Mouse (Mus musculus) 416B (cell line): ENCODE data around the gene Slc5a3.

Source experiments
- DNase-seq: peaks from one replicate; pipeline ENCODE4 v3.0.0; 2011; ENCODE audit warnings: low read depth

The Slc5a3 gene

DNA sequence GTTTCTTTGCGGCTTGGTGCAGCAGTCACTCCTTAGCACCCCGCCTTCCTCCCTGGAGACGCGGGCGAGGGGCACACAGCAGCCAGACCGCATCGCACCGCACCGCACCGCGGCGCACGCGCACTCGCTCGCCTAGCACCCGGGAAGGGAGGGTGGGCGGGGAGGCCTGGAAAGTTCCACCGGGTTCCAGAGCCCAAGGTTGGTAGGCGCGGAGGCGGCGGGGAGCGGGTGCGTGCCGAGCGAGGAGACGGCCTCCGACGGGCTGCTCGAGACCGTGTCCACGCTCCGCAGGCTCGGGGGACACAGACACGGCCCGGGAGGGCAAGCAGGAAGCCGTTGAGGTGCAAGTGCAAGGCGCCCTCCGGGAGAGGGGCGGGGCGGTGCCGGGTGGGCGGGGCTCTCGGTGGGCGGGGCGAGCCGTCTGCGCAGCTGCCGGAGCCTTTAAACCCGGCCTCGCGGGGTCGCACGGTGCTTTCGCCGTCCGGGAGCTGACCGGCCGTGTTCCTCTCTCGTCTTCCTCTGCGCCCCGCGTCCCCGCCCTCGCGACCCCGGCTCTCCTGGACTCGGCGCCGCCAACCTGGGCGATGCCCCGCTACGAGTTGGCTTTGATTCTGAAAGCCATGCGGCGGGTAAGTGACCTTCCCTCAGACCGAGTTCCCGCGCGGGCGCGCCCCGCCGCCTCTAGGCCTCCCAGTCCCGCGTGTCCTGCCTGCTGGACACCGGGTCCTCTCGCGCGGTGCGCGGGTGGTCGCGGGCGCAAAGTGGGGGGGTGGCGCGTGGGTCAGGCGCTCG lies at the start of gene Slc5a3, which contains the start of the genes Mrps6 and Gm49711:
TSS of gene Slc5a3 (plus strand) at position 471 of the 792 bp plus-strand sequence.
TSS of gene Mrps6 (plus strand) at position 419 of the 792 bp plus-strand sequence.
TSS of gene Gm49711 (plus strand) at position 465 of the 792 bp plus-strand sequence.
- peak; percentile 90 for DNase-seq

DNA sequence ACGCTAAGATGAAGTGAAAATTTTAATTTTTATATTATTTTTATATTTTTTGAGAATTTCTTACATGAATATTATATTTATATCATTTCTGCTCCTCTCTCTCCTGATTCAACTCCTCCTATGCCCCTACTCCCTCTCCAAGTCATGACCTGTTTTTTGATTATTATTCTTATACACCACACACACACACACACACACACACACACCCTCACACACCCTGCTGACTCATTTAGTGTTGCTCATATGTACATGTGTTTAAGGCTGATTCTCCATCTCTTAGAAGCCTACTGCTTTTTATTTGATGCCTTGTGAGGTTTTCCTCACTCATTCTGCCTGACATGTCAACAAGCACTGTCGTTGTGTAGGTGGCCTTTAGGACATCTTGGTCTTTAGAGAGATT lies 48.5 kb upstream of the Slc5a3 start:
- no peak for DNase-seq

DNA sequence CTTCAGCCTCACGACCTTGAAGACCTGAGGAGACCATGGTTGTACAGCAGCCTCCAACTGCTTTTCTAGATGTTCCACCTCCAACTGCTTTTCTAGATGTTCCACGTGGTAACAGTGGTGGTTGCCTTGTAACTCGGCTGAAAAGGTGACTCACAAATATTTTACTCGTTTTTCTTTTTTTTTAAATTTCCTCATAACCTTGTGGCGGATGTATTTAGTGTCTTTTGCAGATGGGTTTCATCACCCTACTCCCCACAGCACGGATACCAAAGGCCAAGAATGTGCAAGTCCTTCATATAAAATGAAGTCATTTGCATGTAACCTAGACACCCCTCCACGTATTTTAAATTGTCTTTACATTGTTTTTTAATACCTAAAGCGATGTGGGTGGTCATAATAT lies 41.3 kb upstream of the Slc5a3 start:
- peak; percentile 88 for DNase-seq

DNA sequence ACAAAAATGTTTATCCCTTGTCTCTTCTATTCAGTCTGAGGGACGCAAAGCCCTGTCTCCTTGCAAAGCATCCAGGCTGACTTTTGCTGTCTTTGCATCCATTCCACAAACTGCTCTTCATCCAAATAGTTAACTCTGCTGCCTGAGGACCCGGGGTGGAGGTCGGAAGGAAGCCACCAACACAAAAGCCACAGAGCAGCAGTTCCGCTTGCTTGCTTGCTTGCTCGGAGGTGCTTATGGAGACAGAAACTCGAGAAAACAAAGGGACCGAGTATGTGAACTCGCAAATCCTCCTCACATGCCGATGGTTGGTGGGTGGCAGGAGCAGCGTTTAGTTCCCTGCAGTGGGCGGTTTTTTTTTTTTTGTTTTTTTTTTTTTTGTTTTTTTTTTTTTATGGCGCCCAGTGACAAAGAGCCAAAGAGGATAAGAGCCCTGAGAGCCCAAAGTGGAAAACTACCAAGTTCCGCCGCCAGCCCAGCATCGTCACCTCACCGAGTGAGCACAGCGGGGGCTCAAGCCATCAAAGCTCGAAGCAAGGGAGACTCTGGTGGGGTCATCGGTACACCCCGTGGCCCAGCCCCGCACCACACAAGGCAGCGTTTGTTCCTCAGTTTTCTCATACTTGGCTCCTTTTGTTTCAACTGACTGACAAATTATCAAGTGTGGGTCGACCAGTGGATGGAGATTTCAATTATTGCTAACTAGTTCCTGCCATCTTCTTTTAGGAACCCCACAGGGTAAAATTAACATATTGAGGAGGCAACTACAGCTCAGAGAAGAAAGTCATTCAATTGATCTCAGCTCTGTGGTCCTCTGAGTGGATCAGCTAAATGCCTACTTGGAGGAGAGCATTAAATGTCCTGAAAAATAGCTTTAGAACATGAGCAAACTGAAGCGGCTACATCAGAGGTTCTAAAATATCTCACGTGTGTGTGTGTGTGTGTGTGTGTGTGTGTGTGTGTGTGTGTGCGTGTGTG lies 38.7 kb upstream of the Slc5a3 start:
- DNase-seq: peak; percentile 81

DNA sequence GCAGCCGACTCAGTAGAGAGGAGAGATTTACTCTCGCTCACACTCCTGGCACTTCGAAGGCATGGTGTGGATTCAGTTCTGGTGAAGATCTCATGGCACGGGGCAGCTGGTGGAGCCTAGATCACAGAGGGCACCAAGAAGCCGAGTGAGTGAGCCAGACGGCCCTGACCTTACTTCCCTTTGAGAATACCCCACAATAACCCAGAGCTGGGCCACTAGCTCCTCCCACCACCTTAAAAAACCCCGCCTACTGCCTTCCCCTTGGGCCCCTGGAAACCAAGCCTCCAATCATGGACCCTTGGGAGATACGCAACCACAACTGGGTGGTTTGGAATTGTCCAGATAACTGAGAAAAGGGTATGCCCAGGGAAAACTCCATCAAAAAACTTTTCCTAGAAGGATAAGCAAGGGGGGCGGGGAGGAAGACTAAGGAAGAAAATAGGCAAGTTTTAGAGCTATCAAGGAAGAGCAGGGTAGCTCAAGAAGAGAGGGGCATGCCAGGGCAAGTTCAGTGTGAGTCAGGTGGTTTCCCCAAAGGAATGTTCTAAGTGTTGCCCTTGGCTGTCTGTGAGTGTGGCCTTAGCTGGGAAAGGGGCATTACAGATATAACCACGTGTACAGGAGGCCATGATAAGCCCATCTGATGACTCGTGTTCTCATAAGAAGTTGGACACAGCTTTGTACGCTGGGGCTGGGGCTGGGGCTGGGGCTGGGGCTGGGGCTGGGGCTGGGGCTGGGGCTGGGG lies 36.3 kb upstream of the Slc5a3 start:
- peak; percentile 55 for DNase-seq

DNA sequence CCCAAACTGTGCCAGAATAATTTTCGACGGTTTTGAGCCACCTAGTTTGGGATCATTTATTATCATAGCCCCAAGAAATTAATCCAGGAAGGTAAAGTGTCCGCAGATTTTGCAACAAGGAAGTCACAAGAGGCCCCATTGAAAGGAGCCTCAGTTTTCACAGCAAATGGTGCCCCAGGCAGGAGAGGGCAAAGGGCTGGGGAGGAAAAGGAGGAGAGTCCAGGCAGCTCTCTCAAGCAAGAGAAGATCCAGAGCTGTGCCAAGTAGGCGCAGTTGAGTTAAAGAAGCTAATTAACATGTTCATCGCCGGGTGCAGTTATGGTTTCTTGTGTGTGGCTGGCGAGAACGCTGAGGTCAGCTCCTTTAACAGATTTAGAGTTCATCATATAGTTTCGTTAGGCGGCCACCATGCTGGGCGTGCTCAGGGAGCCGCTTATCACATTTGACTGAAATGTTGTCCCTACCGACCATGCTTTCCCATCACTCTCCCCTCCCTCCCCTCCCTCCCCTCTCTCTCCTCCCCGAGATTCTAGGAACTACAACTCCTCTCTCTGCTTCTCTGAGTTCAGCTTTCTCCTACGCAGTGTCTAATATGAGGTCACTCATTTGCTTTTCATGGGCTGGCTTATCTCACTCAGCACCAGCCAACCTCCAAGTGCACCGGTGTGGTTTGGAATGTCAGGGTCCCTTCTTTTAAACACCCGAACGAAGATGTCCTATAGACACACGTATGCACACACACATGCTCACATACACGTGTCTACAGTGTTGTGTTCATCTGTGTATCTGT lies 35.4 kb upstream of the Slc5a3 start:
- no peak for DNase-seq

DNA sequence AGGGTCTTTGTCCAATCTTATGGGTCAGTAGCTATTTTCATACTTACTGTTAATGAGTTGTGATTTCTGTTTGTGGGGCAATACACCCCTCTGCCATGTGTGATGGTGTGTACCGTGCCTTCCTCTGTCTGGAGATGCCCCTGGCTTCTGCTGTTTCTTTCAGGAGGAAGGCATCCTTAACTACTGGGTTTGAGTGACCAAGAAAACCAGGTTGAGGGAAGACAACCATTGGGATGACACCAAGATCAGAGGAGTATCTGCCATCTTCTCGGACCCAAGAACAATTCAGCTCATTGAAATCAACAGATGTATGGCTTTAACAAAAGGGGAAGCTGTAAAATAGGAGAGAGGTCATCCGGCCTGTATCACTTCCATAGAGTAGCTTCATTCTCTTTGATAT lies 24.8 kb upstream of the Slc5a3 start:
- DNase-seq: no peak

DNA sequence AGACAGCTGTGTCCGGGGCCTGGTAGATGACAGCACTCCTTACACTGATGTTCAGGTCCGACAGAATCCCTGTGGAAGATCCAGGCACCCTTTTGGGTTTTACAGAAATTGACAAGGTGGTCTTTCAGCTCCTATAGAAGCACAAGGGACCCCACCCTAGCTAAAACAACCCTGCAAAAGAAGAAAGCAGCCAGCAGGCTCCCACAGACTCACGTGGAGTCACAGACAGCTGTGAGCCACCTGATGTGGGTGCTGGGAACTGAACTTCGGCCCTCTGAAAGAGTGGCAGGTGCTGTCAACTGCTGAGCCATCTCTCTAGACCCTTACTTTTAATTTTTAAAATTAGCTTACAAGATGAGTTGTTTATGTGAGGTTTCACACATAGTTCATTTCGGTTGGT lies 23.4 kb upstream of the Slc5a3 start:
- no peak for DNase-seq

DNA sequence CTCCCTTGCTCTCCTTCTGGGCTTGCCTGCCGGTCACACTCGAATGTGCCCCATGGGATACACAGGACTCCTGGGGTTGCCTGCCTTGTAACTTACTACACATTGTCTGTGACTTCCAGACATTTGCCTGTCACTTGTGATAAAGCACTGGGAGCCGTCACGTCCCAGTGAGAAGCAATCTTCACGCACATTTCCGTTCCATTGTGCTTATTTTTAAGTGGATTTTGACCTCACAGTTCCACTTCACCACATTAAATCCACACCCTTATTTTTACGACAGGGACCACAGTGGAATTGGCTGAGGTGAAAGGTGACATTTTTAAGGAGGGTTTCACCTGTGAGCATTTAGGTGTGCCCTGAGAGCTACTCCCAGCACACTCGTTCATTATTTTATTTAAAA lies 21.4 kb upstream of the Slc5a3 start:
- DNase-seq: no peak

DNA sequence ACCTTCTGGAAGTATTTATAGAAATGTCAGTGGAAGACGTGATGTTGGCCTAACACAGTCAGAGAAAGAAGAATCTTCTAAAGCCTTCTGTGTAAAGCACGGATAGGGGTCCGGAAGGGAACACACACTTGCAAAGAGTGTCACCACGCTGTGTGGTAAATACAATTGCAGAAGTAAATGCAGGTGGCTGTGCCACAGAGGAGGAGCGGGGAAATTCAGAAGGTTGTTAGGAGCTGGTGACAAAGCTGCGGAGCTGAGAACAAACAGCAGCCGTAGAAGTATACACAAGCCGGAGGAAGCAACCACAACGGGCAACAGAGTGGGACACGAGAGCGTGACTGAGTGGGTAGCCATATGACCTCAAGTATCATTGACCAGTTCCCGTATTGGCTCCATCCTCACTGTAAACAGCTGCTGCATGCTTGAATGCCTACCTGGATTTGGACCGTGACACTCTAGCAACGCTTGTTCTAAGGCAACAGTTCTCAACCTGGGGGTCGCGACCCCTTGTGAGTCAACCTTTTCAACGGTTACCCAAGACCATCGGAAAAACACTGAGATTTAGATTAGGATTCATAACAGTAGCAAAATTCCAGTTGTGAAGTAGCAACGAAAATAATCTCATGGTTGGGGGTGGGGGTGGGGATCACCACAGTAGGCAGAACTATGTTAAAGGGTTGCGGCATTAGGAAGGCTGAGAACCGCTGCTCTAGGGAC lies 20.1 kb upstream of the Slc5a3 start:
- no peak for DNase-seq

DNA sequence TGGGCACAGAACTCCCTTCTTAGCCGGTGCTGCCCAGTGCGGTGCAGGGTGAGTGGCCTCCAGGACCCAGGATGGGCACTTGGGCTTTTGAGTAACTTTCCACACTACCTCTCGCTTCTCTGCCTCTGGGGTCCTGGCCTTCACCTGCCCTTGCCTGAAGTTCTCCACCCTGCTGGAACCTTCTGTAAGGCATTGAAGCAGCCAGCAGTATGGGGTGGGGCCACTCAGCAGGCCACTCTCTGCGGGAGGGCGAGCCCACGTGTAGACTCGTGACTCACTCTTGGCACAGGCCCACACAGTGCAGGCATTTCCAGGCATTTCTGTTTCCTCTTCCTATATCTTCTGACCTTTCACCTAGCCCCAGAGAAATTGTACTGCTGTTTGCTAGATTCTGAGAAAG lies 18.7 kb upstream of the Slc5a3 start:
- peak; percentile 57 for DNase-seq

DNA sequence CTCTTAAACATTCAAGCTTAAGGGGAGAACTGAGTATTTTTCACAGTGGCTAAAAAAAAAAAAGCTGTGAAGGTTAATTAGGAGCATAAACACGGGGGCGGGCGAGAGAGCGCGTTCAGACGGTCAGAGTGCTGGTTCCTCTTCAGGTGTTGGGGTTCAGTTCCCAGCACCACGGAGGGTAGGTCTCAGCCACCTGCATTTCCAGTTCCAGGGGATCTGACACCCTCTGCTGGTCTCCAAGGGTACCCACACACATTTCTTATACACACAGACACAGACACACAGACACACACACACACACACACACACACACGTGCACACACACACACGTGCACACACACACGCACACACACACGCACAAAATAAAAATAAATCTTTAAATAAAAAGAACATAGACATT lies 18.2 kb upstream of the Slc5a3 start:
- DNase-seq: no peak

DNA sequence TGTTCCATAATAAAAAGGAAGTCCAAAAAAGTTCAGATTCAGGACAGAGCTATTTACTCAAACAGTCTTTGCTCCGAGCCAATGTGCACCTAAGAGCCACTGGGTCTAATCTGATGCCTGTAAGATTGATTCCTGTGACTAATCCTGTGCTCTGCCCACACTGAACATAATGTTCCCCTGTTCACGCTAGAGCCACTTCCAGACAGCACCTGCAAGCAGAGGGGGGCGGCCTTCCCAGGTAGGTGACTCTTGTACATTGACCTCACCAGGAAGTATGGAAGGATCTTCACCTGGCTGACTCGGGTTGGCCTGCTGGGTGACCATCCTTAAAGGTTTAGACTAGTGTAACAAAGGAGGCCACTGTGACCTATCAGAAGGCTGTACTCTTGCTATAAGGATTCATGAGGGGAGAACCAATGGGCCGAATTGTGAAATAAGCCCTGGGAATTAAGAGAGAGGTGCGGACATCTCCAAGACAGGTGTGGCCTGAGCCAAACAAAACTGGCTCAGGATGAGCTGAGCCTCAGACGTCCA lies 6.3 kb upstream of the Slc5a3 start:
- DNase-seq: no peak

DNA sequence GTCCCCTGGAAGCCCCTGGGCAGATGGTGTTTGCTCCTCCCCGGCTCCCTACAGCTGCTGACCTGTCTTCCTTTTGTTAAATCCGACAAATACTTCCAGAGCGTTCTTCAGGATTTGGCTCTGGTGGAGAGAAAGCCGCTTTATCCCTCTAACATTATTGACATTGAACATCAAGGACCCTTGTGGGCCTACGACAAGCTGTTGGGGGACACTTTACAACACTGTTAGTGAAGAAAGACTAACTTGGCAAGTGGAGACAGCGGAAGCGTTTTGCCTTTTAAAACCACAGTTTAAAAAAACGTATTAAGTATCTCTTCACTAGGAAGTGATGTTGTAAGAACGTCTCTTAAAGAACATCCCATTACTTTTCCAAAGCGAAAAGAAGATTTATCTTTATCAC lies 5.6 kb upstream of the Slc5a3 start:
- no peak for DNase-seq

DNA sequence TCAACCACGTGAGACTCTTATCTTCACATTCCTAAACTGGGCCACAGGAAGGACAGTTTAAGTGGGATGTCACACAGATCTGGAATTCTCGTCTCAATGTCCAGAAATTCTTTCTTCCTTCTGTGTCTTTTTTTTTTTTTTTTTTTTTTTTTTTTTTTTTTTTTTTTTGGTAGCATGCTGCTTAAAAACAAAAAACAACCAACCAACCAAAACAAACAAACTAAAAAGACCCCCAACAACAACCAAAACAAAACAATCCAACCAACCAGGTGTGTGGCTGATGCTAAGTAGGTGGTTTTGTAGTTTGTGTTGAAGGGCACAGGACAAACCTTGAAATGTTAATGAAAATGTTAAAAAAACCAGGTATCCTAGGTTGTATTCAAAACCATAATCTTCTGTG lies 1.4 kb upstream of the Slc5a3 start:
- no peak for DNase-seq

DNA sequence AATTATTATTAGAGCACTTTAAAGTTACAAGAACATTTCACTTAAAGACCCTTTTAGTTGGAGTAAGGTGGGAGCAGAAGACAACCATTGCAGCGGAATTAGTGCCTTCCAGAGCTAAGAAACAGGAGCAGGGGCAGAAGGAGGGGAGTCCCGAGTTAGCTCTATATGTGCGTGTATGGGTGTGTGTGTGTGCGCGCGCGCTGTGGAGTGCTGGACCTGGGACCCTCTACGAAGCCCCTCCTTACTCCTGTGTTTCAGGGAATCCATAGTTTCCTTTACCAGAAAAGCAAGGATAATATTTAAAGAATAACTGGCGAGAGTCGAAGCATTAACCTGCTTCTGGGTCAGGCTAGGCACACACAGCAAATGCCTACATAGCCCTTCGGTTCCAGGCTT lies 668 bp upstream of the Slc5a3 start:
- peak; percentile 41 for DNase-seq

DNA sequence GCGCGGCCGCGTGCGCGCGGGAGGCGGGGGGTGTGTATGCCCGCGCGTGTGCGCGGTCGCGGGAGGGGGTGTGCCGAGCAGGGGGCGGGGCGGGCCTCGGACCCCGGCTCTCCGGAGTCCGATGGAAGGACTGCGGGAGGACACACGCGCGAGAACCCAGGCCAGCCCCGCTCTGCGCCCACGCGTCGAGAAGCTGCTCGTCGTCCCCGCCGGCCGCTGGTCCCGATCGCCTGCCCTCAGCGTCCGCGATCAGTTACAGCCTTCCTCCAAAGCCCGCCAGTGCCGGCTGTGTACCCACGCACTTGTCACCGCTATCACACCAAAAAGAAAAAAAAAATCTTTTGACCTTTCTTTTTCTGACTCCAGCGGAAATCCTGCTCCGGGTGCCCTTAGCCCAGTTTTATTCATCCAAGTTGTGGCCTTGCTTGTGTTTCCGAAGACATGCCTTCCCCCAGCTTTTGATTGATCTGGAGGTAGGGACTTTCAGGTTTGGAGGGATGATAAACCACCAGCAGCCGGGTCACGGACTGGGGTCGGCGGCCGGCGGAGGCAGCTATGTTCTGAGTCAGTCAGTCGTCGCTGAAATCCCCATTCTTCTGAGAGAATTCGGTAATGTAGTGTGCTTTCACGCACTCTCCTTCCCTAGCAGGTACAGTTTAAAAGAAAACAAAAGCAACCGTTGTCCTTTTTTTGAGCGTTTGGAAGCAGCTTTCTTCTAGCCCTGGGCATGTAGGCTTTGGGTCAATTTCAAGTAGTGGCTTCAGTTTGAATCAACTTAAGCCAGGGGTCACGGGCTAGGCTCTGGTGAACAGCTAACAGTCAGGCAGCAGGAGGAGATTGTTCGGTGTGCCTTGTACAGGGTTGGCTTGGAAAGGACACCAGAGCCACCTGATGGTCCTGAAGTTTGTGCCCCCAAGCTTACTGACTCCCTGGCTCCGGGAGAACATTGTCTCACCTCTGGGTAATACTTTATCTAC lies 810 bp downstream of the Slc5a3 start:
- peak; percentile 39 for DNase-seq

DNA sequence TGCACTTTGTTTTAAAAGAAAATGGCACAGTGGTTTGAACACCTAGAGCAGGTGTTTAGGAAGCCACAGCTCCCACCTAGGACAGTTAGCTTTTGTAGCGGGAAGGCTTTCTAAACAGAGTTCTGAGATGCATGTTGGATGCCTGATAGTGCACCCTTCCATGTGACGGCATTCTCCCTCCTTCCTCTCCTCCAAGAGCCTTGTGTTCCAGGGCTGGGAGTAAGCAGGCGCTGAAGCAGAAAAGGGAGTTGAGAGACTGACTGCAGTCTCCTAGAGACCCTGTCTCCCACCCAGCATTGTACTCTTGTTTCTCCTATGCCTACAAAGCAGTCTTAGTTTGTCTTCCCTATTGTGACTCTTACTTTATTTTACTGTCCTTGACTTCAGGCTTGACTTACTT lies 2.1 kb downstream of the Slc5a3 start:
- no peak for DNase-seq

DNA sequence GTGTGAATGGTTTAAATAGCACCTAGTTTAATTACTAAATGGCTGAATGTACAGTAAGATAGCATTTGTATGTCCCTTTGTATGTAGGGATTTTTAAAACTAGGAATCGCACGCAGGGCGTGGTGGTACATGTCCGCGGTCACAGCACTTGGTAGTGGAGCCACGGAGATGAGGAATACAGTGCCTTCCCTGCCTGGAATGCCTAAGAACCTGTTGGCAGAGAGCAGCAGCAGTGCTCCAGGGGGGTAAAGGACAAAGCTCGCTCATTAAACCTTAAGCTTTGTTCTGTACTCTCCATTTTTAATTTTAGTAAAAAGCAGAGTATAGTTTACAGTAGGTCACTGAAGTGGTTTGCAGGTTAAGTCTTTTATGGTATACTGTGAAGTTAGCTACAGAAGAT lies 3.5 kb downstream of the Slc5a3 start:
- no peak for DNase-seq
